Mouse (Mus musculus): ENCODE measurements around the gene Slc12a6. TPM values are rescaled to one million over a fixed set of nuclear protein-coding genes. Genes with fewer than 3 reads are reported as not detected.

The Slc12a6 gene
- polyA plus RNA-seq, 1 experiment from 2014 or later: 15.1 TPM

DNA sequence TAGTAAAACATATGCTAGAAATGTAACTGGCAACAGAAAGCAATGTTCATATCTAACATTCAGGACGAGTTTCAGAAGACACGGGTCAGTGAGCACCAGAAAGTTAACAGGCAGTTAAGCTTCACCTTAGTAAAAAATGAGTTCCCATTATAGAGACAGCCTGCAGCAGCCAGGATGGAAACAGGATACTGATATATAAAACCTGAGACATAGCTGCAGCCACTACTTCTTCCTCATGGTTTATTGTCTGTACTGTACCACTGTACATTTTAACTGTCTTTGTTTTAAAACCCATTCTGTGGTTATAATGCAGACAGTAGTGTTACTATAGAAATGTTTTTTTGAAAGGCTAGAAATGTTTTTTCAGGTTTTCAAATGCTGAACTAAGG lies 95.2 kb downstream of the Slc12a6 start:
- no peak for ATAC-seq (ENCODE audit: insufficient read depth, low FRiP score)
- Histone ChIP-seq H3K4me3 (replicated peaks; ENCODE audit: low read length) (no peak overlapping the region), H3K27me3 (ENCODE audit: control insufficient read depth, insufficient read depth, low read length) (no peaks in the 10 kb centered on the region), H3K9ac (ENCODE audit: low read length) (no peak overlapping the region), H3K9me3 (replicated peaks; ENCODE audit: control insufficient read depth, low read length) (no peaks in the 10 kb centered on the region), H3K36me3 (ENCODE audit: control insufficient read depth, insufficient read depth, low read length) (peaks cover 19% of the 10 kb centered on the region), H3K4me2 (ENCODE audit: low read depth, low read length) (no peak overlapping the region), H3K27ac (ENCODE audit: low read length) (no peak overlapping the region), H3K4me1 (ENCODE audit: control insufficient read depth, insufficient read depth, low read length) (no peaks in the 10 kb centered on the region)
- WGBS: 83% methylated on average over 2 of the region's 2 CpGs

DNA sequence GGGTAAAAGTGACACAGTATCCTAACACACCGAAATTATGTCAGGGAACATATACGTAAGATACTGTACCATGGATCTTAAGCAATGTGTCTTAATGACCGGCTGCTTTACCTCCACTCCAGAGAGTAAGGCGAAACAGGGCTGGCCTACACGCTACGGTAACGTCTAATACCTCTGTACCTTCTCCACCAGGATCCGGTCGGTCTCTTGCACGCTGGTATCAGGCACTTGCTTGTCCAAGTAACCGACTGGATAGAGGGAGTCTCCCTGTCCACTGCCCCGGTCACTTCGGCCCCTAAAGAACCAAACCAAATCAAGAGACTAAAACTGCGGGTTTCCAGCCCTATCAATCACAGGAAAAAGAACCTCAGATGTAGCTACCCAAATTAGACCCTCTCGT lies 101.6 kb downstream of the Slc12a6 start:
- H3K27me3 ChIP-seq (ENCODE audit: control insufficient read depth, insufficient read depth, low read length): no peaks in the 10 kb centered on the region
- no peak for ATAC-seq (ENCODE audit: insufficient read depth, low FRiP score)
- no peak overlapping the region; the same call in 1 of the 2 replicates for H3K27ac ChIP-seq (ENCODE audit: low read length)
- 14% methylated on average over 15 of the region's 15 CpGs for WGBS
- H3K9me3 ChIP-seq (replicated peaks; ENCODE audit: control insufficient read depth, low read length): no peaks in the 10 kb centered on the region
- peak overlapping the region; percentile 82 for H3K4me2 ChIP-seq (ENCODE audit: low read depth, low read length)
- peak overlapping the region; percentile 84 for H3K4me3 ChIP-seq (replicated peaks; ENCODE audit: low read length)
- H3K4me1 ChIP-seq (ENCODE audit: control insufficient read depth, insufficient read depth, low read length): peaks cover 8% of the 10 kb centered on the region
- peaks cover 11% of the 10 kb centered on the region for H3K36me3 ChIP-seq (ENCODE audit: control insufficient read depth, insufficient read depth, low read length)
- peak overlapping the region; percentile 88 for H3K9ac ChIP-seq (ENCODE audit: low read length)

DNA sequence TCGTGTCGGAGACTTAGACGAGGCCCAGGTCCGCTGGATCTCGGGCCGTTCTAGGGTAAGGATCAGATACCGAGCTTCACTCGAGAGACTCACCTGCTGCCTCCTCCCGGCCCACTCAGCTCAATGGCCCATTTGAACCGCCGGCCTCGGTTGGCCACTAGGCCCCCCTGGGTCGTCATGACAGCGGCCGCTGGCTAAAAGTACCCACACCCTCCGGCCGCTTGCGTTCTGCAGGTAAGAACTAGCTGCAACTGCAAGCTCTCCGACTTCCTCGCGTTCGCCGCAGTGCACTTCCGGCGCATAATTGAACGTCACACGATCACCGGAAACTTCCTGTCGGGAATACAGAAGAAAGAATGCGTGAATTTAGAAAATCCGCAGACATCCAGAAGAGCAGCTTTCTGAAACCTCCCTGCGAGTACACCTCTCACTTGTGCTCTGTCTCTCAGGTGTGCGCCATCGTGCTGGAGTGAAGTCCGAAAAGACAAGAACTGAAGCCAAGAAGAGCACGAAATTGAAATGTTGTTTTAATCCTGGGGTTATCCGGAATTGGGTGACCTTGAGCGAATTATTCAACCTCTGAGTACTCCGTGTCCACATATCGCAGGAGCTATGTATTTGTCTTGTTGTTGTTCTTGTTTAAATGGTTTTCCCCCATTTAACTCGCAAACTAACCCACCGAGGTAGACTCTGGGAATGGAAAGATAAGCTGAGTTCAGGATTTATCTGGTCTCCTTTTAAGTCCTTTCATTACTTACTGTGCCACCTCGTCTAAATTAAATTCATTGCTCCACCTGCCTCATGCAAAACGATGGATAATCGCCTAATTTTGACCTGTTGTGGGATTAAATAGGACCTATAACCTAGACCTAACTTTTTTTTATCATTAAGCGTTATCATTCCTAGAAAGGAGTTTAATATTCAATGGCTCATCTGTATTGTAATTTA lies 102.4 kb downstream of the Slc12a6 start, which contains the start of gene Emc4:
Gene Emc4, minus strand, starts transcription at position 302 of the 948 bp plus-strand sequence.
- Histone ChIP-seq H3K9me3 (replicated peaks; ENCODE audit: control insufficient read depth, low read length) (no peaks in the 10 kb centered on the region), H3K27me3 (ENCODE audit: control insufficient read depth, insufficient read depth, low read length) (no peaks in the 10 kb centered on the region), H3K27ac (ENCODE audit: low read length) (peak within 1 kb of the TSS; percentile 72), H3K9ac (ENCODE audit: low read length) (peak within 1 kb of the TSS; percentile 88), H3K36me3 (ENCODE audit: control insufficient read depth, insufficient read depth, low read length) (peaks cover 11% of the 10 kb centered on the region), H3K4me2 (ENCODE audit: low read depth, low read length) (peak within 1 kb of the TSS; percentile 82), H3K4me1 (ENCODE audit: control insufficient read depth, insufficient read depth, low read length) (peaks cover 8% of the 10 kb centered on the region), H3K4me3 (replicated peaks; ENCODE audit: low read length) (peak within 1 kb of the TSS; percentile 84)
- whole genome bisulfite sequencing: 2% methylated on average over 46 of the region's 46 CpGs
- ATAC-seq (ENCODE audit: insufficient read depth, low FRiP score): peak; percentile 84

DNA sequence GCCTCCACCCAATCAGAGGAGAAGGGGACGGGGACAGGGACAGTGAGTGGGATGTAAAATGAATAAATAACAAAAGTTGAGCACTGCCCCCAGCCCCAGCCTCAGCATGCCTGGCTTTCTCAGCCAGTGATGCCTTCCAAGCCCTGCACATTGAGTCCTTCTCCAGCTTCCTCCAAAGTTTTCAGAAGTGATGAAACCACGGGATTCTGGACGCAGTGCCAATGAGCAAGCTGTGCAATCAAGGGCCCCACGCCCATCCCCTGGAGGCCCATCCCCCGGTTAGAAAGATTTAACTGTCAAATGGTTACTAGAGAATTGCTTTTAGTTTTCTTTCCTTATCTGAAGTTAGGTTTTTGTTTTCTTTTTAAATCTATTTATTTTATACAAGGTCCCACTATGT lies 104.3 kb downstream of the Slc12a6 start:
- no peak overlapping the region for H3K9ac ChIP-seq (ENCODE audit: low read length)
- peaks cover 8% of the 10 kb centered on the region for H3K4me1 ChIP-seq (ENCODE audit: control insufficient read depth, insufficient read depth, low read length)
- H3K36me3 ChIP-seq (ENCODE audit: control insufficient read depth, insufficient read depth, low read length): no peaks in the 10 kb centered on the region
- H3K4me3 ChIP-seq (replicated peaks; ENCODE audit: low read length): no peak overlapping the region
- no peaks in the 10 kb centered on the region for H3K27me3 ChIP-seq (ENCODE audit: control insufficient read depth, insufficient read depth, low read length)
- no peak overlapping the region for H3K4me2 ChIP-seq (ENCODE audit: low read depth, low read length)
- 66% methylated on average over 5 of the region's 5 CpGs for WGBS
- H3K27ac ChIP-seq (ENCODE audit: low read length): no peak overlapping the region
- no peak for ATAC-seq (ENCODE audit: insufficient read depth, low FRiP score)
- no peaks in the 10 kb centered on the region for H3K9me3 ChIP-seq (replicated peaks; ENCODE audit: control insufficient read depth, low read length)

DNA sequence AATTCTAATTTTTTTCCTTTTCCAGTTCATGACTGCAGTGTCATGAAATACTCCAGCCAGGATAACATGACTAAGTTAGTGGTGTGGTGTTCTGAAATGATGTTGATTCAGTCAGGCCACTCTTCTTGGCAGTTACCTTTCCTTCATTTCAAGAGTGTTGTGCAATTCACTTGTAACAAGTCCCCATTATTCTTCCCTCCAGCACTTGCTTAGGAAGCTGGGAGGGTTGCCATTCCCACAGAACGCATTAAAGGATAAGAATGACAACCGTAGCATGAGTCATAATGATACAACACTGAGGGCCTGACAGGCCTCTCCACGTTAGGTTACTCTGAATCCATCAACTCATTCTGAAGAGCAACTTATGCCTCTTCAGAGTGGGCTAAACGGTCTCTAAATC lies 107.5 kb downstream of the Slc12a6 start:
- H3K9ac ChIP-seq (ENCODE audit: low read length): no peak overlapping the region
- WGBS: 57% methylated on average over 4 of the region's 4 CpGs
- no peaks in the 10 kb centered on the region for H3K27me3 ChIP-seq (ENCODE audit: control insufficient read depth, insufficient read depth, low read length)
- H3K27ac ChIP-seq (ENCODE audit: low read length): no peak overlapping the region
- H3K4me1 ChIP-seq (ENCODE audit: control insufficient read depth, insufficient read depth, low read length): no peaks in the 10 kb centered on the region
- no peak overlapping the region for H3K4me3 ChIP-seq (replicated peaks; ENCODE audit: low read length)
- no peak overlapping the region for H3K4me2 ChIP-seq (ENCODE audit: low read depth, low read length)
- ATAC-seq (ENCODE audit: insufficient read depth, low FRiP score): no peak
- H3K36me3 ChIP-seq (ENCODE audit: control insufficient read depth, insufficient read depth, low read length): no peaks in the 10 kb centered on the region
- H3K9me3 ChIP-seq (replicated peaks; ENCODE audit: control insufficient read depth, low read length): no peaks in the 10 kb centered on the region

DNA sequence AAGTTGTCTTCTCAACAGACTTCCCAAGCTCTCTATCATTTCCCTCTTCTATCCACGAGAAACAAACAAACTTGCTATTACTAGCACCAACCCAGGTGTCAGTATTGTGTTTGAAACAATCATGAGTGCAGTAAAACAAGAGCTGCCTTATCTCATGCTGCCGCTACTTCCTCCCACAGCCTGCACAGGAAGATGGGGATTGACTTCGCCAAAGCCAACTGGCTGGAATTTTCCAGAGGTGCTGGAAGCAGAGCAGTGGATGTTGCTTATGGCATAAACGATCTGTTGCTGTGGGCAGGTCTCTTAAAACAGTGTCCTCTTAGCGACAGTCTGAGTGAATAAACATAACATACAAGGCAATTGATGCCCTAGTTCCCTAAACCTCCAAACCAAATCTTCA lies 109.0 kb downstream of the Slc12a6 start:
- no peak overlapping the region for H3K4me2 ChIP-seq (ENCODE audit: low read depth, low read length)
- WGBS: 48% methylated on average over 5 of the region's 5 CpGs
- H3K9me3 ChIP-seq (replicated peaks; ENCODE audit: control insufficient read depth, low read length): no peaks in the 10 kb centered on the region
- no peaks in the 10 kb centered on the region for H3K4me1 ChIP-seq (ENCODE audit: control insufficient read depth, insufficient read depth, low read length)
- no peaks in the 10 kb centered on the region for H3K27me3 ChIP-seq (ENCODE audit: control insufficient read depth, insufficient read depth, low read length)
- H3K9ac ChIP-seq (ENCODE audit: low read length): no peak overlapping the region
- H3K4me3 ChIP-seq (replicated peaks; ENCODE audit: low read length): no peak overlapping the region
- H3K36me3 ChIP-seq (ENCODE audit: control insufficient read depth, insufficient read depth, low read length): no peaks in the 10 kb centered on the region
- H3K27ac ChIP-seq (ENCODE audit: low read length): no peak overlapping the region
- no peak for ATAC-seq (ENCODE audit: insufficient read depth, low FRiP score)

DNA sequence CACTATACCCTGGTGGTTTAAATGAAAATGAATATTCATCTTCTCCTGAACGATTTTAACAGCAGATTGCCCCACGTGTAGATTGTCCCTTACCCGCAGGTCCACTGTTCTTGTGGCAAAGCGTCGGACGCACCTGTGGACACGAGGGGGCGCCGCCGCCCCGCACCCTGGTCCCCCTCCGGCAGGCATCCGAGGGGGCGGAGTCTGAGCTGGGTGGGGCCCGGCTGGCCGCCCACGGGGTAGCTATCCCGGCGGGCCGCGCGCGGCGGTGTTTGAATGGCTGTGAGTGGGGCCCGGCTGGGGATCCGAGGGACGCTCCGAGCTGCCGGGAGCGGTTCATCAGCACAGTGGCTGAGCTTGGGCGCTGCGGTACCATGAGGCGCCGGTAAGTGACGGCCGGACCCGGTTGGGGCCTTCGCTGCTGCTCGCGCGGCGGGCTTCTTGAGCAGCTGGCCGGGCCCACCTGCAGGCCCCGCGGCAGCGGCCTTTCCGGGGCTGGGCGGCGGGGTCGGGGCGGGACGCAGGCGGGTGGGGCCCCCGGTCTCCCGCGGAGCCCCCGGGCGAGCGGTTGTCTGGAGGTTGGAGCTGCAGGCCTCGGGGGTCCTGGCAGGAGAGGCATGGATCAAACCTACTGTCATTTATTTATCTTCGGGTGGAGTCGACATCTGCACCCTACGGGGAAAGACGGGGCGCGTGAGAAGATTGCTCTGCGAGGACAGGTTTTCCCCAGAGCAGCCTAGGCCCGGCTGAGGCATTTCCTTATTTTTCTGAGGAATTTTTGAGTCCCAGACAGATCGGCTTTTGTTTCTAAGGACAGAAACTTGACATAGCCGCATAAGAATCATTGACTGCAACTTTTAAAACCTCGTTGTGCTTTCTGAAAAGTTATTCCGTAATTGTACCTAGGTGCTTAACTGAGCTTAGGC lies 113.6 kb downstream of the Slc12a6 start, which contains the start of gene Katnbl1:
Gene Katnbl1, plus strand, starts transcription at position 239 of the 926 bp plus-strand sequence.
- ATAC-seq (ENCODE audit: insufficient read depth, low FRiP score): peak; percentile 99
- under 1% methylated on average over 68 of the region's 72 CpGs for WGBS
- Histone ChIP-seq H3K4me3 (replicated peaks; ENCODE audit: low read length) (peak within 1 kb of the TSS; percentile 95), H3K27me3 (ENCODE audit: control insufficient read depth, insufficient read depth, low read length) (no peaks in the 10 kb centered on the region), H3K4me1 (ENCODE audit: control insufficient read depth, insufficient read depth, low read length) (peaks cover 10% of the 10 kb centered on the region; the same call in 1 of the 2 replicates), H3K27ac (ENCODE audit: low read length) (peak within 1 kb of the TSS; percentile 92), H3K9ac (ENCODE audit: low read length) (peak within 1 kb of the TSS; percentile 98), H3K9me3 (replicated peaks; ENCODE audit: control insufficient read depth, low read length) (no peaks in the 10 kb centered on the region), H3K36me3 (ENCODE audit: control insufficient read depth, insufficient read depth, low read length) (no peaks in the 10 kb centered on the region), H3K4me2 (ENCODE audit: low read depth, low read length) (peak within 1 kb of the TSS; percentile 72)

DNA sequence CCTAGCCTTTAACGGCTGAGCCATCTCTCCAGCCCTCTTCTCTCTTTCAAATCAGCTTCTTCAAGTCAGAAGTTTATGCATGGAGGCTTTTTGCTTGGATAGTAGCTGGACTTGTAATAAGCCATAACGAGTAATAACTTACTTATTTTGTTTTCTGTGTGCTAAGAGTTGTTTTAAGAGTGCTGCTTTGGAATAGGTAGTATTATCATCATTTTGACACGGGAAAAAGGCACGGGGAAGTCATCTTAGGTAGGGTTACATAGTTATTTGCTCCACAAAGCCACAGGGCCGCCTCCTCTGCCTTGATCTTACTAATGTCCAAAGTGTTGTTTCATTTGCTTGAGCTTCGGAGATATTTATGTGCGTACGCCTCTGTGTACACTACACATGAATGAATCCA lies 114.5 kb downstream of the Slc12a6 start:
- Histone ChIP-seq H3K4me3 (replicated peaks; ENCODE audit: low read length) (peak overlapping the region; percentile 95), H3K27me3 (ENCODE audit: control insufficient read depth, insufficient read depth, low read length) (no peaks in the 10 kb centered on the region), H3K4me2 (ENCODE audit: low read depth, low read length) (peak overlapping the region; percentile 72), H3K9me3 (replicated peaks; ENCODE audit: control insufficient read depth, low read length) (no peaks in the 10 kb centered on the region), H3K36me3 (ENCODE audit: control insufficient read depth, insufficient read depth, low read length) (no peaks in the 10 kb centered on the region), H3K9ac (ENCODE audit: low read length) (peak overlapping the region; percentile 98), H3K27ac (ENCODE audit: low read length) (no peak overlapping the region), H3K4me1 (ENCODE audit: control insufficient read depth, insufficient read depth, low read length) (peaks cover 10% of the 10 kb centered on the region; the same call in 1 of the 2 replicates)
- 30% methylated on average over 8 of the region's 8 CpGs for WGBS
- ATAC-seq (ENCODE audit: insufficient read depth, low FRiP score): no peak

All from stomach, embryonic 16.5 days (tissue).